Mouse (Mus musculus): ENCODE measurements at regions not wholly inside any gene's neighbourhood (a gene's known extent, or its start where the extent isn't known, plus 50 kb on each side); places are given as distances from the start of the nearest gene placed in this dataset.

- Histone ChIP-seq H3K4me3 (ENCODE audit: low read depth, low read length) (no peak overlapping the region), H3K4me2 (replicated peaks; ENCODE audit: low read depth) (no peak overlapping the region), H3K4me1 (replicated peaks; ENCODE audit: control insufficient read depth, insufficient read depth, low read length) (no peaks in the 10 kb centered on the region), H3K27me3 (replicated peaks; ENCODE audit: control insufficient read depth, insufficient read depth, low read length) (no peaks in the 10 kb centered on the region), H3K9me3 (ENCODE audit: control insufficient read depth) (no peaks in the 10 kb centered on the region), H3K36me3 (ENCODE audit: control insufficient read depth, insufficient read depth) (no peaks in the 10 kb centered on the region), H3K27ac (ENCODE audit: low read depth, low read length) (peak overlapping the region; percentile 52; the same call in 1 of the 2 replicates), H3K9ac (ENCODE audit: low read depth, low read length) (no peak overlapping the region)
- WGBS = 25% methylated on average over 3 of the region's 3 CpGs
- ATAC-seq = peak; percentile 85
- no peak for TF ChIP-seq CTCF (IDR thresholded peaks at IDR 0.05; ENCODE audit: low read depth)
Observed at GRCm38 (mm10) chr6:67087393-67087792, 50.1 kb upstream of the Gadd45a start.
